Mouse (Mus musculus): ENCODE results near the gene Gpank1. TPM values are rescaled to one million over a fixed set of nuclear protein-coding genes. Genes with fewer than 3 reads are reported as not detected.

Gene Gpank1
- total RNA-seq, 2 experiments from 2014 or later: 6.0 to 7.8 TPM

DNA sequence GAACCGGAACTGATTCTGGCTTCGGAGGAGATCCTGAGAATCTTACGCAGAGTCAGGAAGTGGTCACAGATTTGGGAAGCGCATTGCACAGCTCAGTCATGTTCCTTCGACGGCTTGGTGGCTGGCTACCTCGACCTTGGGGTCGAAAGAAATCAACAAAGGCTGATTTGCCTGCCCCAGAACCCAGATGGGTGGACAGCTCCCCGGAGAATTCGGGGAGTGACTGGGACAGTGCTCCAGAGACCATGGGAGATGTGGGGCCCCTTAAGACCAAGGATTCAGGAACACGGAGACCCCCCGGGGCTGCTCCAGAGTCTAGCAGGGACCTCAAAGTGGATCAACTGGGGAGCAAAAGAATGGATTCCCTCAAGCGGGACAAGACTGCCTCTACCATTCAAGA lies 5.8 kb downstream of the Gpank1 start:
- no peak for DNase-seq
- intact Hi-C loops (cut with DNase I): no loop called here

DNA sequence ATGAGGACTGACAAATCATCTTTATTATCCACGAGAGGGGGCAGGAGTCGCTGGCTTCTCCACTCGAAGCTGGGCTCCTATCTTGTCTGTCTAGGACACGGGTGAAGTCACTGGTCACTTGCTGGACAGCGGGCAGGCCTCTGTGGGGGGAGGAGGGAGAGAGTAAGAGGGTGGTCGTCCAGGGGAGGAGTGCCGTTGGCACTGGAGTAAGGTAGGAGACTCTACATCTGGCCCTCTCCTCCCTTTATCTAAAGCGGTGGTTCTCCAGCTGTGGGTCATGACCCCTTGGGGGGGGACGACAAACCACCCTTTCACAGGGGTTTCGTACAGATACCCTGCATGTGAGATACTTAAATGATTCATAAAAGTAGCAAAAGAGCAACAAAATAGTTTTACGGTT lies 7.7 kb downstream of the Gpank1 start:
- intact Hi-C loops (cut with DNase I): no loop called here
- DNase-seq: no peak

DNA sequence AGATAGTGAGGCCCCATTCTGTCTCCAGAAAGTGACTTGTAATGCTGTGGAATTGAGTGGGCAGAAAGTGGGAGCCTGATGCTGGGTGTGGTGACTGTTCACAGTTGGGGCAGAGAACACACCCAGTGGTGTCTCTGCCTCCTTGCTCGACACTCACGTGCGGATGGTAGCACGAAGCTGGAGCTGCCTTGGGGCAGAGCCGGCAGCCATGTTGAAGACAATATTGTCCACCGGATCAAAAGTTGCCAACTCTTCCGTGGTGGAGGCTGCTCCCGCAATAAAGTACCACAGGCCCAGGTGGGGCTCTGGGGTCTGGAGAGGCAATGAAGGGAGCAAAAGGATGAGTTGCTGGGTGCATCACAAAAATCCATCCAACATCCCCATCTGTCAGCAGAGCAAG lies 9.8 kb downstream of the Gpank1 start:
- intact Hi-C loops (cut with DNase I): no loop called here
- no peak for DNase-seq

DNA sequence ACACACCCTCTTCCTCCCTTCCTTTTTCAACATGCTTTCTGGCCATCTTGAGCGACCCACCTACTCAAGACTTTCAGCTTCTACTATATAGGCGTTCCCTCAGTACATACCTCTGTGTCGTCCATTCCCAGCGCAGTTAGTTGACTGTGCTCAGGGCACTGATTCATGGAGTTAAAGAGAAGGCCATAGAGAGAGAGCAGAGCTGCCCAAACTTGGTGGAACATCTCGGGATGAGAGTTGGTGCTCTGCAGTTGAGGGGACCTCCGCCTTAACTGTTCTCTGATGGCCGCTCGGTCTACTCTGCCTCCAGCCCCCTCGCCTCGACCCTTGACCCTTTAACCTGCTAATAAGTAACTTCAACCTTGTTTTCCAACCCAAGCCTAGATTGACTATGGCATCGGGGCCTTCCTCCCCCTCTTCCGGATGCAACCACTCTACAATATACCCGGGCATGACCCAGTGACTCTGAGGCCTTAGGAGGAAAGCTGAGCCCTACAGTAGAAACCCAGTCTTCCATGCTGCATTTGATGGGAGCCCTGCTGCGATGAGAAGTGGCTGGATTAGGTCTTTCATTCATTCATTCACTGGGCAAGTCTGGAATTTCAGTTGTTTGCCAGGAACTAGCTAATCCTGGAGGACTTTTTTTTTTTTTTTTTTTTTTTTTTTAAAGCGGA lies 10.4 kb downstream of the Gpank1 start, which contains the start of gene Apom:
Apom (minus strand) TSS at position 551 of the 674 bp plus-strand sequence.
- no peak for DNase-seq
- intact Hi-C loops (cut with DNase I): no loop called here

DNA sequence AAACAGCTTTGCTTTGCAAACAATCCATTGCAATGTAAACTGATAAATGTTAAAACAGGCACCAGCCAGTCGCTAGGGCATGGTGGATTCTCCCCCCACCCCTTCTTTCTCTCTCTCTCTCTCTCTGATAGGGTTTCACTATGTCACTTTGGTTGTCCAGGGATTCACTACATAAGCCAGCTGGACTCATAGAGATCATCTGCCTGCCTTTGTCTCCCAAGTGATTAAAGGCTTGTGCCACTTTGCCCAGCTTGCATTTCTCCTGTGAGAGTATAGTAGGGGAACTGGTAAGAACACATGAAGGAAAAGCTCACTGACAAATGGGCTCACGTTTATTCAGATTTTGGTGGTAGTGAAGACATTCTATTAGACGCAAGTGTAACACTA lies 10.9 kb downstream of the Gpank1 start:
- intact Hi-C loops (cut with DNase I): no loop called here
- no peak for DNase-seq

DNA sequence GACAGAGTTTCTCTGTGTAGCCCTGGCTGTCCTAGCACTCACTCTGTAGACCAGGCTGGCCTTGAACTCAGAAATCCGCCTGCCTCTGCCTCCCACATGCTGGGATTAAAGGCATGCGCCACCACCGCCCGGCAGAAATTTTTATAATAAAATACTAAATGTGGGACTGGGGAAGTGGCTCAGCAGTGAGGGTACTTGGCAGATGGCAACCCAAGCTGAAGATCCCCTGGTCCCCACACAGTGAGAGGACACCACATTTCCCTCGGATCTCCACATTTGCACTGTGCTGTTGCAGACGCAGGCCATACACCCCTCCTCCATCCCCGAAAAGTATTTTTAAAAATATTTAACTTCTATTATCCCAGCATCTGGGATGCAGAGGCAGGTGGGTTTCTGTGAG lies 12.3 kb downstream of the Gpank1 start:
- intact Hi-C loops (cut with DNase I): no loop called here
- DNase-seq: no peak

DNA sequence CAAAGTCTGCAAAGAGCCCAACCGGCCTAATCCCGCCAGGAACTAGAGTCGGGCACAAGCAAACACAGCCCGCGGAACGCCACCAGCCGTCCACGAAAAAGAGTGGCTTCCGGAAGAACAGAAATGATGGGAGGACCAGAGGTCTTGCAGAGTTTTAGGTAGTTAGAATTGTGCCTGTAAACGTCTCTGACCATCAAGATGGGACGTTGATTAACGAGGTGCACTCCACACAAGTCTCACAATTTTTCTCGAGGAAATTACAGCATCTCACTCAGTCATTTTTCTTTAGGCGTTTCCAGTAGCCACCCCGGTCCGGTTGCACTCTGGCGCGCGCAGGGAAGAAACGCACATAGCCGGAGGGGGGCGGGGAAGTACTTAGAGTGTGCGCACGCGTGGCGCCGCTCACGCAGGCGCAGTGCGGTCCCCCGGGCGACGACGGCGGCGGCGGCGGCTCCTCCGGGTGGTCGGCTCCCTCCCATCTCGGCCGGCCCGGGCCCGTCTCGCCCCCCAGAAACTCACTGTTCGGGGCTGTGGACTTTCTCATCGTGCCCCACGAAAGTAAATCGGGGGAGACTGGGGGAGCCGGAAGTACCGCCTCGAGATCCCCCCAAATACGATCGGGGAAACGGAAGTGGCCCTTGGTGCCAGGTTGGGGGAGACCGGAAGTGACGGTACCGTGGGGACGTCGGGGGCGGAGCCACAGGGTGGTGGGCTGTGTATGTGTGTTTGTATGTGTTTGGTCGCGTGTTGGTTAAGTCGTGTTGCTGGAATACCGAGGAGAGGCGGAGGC lies 13.7 kb downstream of the Gpank1 start, which contains the start of gene Bag6:
Bag6 (plus strand) TSS at position 378 of the 790 bp plus-strand sequence.
- intact Hi-C loops (cut with DNase I): no loop called here
- DNase-seq: peak; percentile 90 to 95

DNA sequence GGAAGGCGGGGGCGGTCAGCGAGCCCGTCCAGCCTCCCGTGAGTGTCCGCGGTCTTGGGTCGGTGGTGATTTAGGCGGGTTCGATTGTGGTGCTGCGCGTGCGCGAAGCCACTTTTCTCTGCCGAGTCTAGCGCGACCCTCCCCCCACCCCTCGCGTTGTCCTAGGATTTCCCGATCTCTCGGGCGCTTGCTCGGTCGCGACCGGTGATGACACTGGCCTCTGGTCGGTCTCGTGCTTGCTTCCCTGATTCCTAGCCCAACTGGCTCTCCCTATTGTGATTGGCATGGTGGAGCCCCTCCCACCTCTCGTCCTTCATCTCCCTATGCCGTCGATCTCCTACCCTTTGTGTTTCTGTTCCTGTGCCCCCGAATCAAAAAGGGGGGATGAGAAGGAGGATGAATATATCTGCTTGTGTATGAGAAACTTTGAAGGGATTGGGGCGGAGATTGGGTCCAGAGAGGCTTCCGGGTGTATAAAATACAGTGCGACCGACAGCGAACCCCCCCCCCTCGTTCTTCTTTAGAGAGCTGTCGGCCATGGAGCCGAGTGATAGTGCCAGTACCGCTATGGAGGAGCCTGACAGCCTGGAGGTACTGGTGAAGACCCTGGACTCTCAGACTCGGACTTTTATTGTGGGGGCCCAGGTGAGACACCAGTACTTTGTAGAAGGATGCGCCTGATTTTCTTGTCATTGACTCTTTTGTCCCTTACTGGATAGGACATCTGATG lies 14.5 kb downstream of the Gpank1 start:
- intact Hi-C loops (cut with DNase I): no loop called here
- DNase-seq: no peak

DNA sequence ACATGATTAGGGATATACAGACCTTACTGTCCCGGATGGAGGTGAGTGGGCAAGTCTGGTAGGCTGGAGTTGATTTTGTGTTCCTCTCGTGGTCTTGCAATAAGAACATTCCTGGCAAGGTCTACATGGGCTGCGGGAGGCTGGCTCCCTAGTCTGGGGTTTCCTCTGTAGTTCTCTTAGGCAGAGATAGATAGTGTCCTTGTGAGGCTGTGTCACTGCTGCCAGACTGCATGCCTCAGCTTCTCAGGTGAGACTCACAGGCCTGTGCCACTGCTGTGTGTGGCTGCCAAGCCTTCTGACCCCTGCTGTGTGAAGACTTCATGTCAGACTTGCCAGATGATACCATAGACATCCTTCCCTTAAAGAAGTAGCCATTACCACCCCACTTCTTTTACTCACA lies 18.0 kb downstream of the Gpank1 start:
- no peak for DNase-seq
- intact Hi-C loops (cut with DNase I): no loop called here

DNA sequence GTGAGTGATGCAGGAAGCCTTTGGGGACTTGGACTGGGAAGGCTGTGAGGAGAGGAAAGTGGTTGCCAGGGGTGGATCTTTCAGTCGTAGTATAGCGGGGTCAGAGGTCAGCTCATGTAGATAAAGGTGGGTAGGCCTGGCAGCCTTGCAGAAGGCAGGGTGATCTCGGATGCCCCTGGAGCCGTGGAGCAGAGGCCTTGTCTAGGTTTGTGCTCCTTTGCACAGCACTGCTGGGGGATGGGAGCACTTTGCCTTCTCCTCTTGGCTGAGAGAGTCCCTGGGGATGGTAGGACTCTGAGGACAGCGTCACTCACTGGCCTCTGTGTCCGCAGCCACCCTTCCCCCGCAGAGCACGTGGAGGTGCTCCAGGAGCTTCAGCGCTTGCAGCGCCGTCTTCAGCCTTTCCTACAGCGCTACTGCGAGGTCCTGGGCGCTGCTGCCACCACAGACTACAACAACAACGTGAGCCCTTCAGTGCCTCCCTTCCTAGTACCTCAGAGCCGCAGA lies 19.3 kb downstream of the Gpank1 start:
- no peak for DNase-seq
- intact Hi-C loops (cut with DNase I): no loop called here

DNA sequence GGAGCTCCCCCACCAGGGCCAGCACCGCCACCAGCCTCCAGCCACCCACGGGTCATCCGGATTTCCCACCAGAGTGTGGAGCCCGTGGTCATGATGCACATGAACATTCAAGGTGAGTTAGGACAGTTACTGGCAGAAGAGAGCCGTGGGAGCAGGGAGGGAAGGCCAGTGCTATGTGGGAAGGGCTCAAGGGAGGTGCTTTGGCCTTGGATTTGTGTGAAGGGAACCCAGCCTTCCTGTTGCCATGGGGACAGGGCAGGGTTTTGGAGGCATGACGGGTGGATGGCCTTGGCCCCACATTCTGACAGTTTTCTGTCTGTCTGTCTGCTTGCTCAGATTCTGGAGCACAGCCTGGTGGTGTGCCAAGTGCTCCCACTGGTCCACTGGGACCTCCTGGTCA lies 20.7 kb downstream of the Gpank1 start:
- no peak for DNase-seq
- intact Hi-C loops (cut with DNase I): no loop called here

DNA sequence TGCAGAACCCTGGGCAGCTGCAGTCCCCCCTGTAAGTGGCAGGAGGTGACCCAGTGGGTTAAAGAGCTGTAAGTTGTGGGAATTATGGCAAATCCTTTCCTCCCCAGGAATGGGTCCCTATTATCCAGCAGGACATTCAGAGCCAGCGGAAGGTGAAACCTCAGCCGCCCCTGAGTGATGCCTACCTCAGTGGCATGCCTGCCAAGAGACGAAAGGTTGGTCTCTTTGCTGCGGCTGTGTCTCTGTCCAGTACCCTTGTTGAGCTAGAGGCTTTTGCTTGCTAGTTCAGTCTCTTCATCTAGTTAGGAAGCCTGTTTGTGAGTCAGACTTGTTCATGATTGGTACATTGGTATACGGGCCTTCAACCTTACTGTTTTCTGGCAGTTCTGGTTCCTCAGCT lies 24.9 kb downstream of the Gpank1 start:
- intact Hi-C loops (cut with DNase I): no loop called here
- no peak for DNase-seq

DNA sequence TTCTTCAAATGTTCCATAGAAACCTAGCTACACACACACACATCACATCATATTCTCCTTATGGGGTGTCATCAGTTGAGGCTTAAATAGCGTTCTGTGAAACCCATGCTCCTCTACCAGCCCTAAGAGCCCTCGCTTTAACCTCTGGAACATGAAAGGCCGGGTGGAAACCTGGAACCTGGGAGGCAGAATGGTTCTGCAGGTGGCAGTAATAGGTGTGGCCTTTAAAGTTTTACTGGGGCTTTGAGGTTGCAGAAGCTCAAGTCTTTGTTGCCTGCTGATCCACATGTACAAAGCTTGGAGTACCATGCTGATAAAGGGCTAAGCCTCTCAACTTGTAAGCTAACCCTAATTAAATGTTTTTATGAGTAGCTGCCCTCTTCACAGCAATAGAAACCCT lies 26.1 kb downstream of the Gpank1 start:
- DNase-seq: no peak
- intact Hi-C loops (cut with DNase I): no loop called here

DNA sequence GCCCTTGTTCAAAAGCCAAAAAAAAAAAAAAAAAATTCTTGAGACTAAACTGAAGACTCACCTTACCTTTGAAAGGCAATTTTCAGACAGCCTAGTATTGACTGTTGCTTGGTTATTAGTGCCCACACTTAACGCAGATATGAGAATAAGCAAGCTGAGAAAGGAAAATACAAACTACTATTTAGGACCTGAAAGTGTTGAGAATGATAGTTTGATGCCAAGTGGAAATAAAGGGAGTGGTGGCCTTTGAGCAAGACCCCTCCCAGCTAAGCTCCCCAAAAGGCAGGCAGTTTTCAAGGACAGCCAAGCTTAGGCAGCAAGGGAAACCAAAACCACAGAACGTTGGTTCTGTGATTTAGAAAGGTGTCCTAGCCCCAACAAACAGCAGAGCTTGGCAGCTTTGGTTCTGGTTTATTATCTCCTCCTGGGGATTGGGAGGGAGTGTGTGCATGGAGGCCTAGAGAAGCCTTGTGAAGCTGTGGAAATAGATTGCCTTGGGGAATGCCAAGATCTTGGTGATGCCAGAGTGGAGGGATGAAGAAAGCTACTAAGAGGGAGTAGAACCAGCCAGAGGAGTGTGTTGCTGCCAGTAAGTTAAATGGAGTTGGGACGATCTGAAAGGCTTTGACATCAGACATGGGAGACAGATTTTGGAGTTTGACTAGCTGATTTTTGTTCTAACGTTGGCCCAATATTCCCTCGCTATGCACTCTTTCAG lies 26.8 kb downstream of the Gpank1 start:
- intact Hi-C loops (cut with DNase I): no loop called here
- no peak for DNase-seq

DNA sequence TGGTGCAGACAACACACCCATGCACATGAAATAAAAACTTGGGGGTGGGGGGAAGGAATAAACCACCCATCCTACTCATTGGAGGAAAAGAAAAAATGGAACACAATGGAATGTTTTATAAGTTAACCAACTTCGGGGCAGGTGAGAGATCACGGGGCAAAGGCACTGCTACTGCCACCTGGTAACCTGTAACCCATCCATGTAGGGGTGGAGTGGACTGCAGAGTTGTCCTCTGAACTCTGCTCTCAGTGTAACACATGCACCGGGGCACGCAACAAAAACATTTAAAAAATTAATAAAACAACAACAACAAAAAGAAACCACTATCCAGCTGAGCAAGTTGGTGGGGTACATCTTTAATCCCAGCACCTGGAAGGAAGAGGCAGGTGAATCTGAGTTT lies 30.9 kb downstream of the Gpank1 start:
- no peak for DNase-seq
- intact Hi-C loops (cut with DNase I): loop anchor here (10.0 kb wide), 1 partner anchor 1037 kb away; the partner anchor contains the start of gene H2-DMa

DNA sequence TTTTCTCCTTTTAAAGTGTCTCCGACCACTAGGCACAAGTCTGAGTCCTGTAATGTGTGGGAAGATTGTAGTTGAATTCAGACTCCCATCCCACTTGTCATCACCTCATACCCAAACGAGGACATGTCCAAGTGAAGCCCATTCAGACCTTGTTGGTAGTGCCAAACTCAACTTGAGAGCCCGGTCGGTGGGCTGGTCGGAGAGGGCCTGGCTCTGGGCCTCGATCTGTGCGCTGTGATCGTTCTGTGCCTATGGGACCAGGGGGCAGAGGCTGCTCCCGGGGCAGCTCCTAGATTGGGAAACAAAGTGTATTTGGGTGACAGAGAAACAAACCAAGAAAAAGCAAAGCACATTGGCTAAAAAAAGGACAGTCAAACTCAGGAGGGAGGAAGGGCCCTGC lies 31.8 kb downstream of the Gpank1 start:
- intact Hi-C loops (cut with DNase I): loop anchor here (10.0 kb wide), 1 partner anchor 1038 kb away; the partner anchor contains the start of gene H2-DMa
- DNase-seq: no peak

DNA sequence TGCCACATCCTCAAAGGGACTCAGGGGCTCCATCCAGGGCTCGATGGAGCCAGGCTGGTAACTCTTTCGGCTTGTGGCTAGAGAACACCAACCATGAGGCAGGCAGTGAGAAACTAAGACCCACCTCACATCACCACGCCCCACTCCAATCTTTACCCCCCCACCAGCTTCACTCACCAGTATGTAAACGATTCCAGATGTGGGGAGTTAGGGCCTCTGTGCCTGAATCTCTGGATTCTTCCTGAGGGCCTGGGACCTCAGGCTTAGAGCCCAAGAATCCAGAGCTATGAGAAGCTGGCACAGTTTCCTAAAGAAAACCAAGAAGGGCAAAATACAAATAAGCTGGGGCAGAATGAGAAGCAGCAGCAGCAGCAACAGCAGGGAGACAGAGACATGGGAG lies 32.7 kb downstream of the Gpank1 start:
- intact Hi-C loops (cut with DNase I): loop anchor here (10.0 kb wide), 1 partner anchor 1039 kb away; the partner anchor contains the start of gene H2-DMa
- no peak for DNase-seq

DNA sequence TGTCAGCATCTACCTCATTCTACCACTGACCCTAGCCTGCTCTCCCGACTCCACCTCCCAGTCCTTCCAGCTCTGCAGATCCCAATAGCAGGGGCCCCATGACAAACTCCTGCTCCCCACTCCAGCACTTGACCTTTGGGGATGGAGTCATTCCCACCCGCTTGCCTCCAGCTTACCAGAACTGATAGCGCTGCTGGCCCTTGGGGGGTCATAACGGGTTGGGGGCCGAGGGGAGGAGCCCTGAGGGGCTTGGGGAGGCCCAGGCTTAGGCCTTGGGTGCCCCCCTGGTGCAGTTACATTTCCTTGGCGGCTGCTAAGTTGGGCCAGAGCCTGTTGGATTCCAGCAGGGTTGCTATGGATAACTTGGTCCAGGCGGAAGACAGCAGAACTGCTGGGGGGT lies 33.4 kb downstream of the Gpank1 start:
- no peak for DNase-seq
- intact Hi-C loops (cut with DNase I): loop anchor here (10.0 kb wide), 1 partner anchor 1040 kb away; the partner anchor contains the start of gene H2-DMa

DNA sequence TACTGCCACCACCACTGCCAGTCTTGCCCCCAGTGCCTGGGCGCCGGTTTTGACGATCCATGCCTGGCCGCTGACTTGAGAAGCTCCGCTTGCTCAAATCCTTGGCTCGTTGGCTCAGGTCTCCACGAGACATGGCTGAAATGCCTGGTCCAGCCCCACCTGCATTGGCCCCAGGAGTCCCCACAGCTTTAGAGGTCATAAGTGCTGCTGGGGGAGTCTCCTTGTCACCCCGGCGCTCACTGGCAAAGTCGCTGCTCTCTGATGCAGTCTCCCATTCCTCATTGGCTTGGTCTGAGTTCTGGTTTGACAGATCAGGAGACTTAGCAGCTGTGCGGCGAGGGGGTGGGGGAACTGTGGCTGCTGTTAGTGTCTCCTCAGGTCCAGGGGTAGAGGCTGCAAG lies 34.2 kb downstream of the Gpank1 start:
- intact Hi-C loops (cut with DNase I): loop anchor here (10.0 kb wide), 1 partner anchor 1041 kb away; the partner anchor contains the start of gene H2-DMa
- peak in 1 of 2 experiments; percentile 11 for DNase-seq
